Mouse (Mus musculus) telencephalon, adult 2 months (tissue): ENCODE measurements around the gene Gm36245.
"Not testable (repeated sequence)": the region's sequence is repeated elsewhere in the genome, so short reads cannot be mapped to it uniquely, and the experiment has no call there.

ENCODE experiments used
- DNase-seq: peaks from one replicate; pipeline ENCODE4 v3.0.0-alpha.2; 2011; ENCODE audit warnings: low read depth, low spot score

Gene Gm36245

DNA sequence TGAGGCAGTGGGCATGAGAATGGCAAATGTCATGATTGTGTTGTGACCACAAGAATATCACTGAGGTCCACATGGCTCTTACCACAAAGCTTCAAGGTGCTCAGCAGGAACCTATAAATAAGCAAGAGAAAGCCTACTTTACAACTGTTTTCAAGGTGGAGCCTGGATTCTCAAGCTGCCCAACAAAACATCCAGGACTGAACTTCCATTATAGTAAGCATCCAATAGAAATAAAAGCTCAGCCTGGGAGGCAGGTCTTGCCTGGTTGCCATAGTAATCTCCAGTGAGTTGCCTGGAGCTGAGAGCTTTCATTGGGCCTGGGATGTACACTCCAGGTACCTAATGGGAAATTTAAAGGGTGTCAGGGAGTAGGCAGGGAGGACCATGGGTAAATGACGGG, at the start of gene Gm36245:
Gm36245 (plus strand) TSS at position 301 of the 400 bp plus-strand sequence.
- no peak for DNase-seq

DNA sequence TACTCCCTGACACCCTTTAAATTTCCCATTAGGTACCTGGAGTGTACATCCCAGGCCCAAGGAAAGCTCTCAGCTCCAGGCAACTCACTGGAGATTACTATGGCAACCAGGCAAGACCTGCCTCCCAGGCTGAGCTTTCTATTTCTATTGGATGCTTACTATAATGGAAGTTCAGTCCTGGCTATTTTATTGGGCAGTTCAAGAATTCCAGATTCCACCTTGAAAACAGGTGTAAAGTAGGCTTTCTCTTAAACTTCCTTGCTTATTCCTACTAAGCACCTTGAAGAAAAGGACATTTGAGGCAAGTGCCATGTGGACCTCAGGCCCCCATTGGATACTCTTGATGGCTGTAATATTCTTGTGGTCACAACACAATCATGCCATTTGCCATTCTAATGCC, 37.3 kb upstream of the Gm36245 start, which contains the start of gene 1700025B11Rik:
1700025B11Rik (minus strand) TSS at position 101 of the 400 bp plus-strand sequence.
- no peak for DNase-seq

DNA sequence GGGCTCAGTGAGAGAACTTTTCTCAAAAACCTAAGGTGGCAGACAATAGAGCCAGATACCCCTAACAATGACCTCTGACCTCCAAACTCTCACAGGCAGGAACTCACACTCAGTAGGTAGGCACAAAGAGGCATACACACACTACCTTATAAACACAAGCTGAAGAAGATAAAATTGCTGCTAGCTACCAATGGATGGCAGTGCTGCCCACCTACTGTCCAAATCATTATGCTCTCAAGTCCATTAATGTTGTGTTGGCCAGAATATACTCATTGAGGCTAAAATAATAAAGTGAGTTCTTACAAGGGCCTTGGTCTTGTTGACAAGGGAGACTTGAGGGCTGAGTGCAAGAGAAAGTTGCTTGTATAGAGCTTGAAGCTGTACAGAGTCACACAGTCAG, 35.8 kb upstream of the Gm36245 start:
- no peak for DNase-seq

GRCm38 (mm10) chr15:77578801-77579200, 20.3 kb upstream of the Gm36245 start:
- DNase-seq = no peak

DNA sequence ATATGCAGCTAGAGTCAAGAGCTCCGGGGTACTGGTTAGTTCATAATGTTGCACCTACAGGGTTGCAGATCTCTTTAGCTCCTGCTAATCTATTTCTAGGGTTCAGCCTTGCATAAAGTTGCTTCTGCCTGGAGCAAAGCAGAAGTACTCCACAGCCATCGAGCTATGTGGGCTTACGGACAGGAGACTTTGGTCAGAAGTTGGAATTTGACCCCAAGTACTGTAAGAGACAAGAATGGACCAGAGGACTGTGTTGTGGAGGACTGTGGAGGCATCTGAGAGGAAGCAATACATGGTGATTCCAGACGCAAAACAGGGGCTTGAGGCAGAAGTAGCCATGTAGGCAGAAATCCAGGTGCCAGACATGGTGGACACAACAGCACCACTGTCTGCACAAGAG, 19.7 kb upstream of the Gm36245 start:
- DNase-seq = no peak

- no peak for DNase-seq
These were observed 17.4 kb upstream of the Gm36245 start for GRCm38 (mm10) chr15:77581681-77582080.

- DNase-seq = no peak
These were observed 12.0 kb upstream of the Gm36245 start for GRCm38 (mm10) chr15:77587026-77587425.

DNA sequence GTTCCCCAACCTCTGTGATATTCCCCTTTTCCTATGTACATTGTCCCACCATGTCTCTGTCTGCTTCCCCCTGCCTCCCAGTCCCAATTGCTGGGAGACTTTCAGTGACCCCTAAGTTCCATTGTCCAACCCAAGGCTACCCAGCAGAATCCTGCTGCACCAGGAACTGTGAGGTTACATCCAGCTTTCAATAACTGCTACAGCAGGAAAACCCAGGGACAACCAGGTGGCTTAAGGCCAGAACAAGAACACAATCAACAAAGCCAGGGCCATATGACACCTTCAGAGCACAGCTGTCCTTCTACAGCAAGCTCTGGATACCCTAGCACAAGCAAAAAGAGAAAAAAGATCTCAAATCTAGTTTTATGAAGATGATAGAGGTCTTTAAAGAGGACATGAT, 10.1 kb upstream of the Gm36245 start:
- DNase-seq = no peak

- no peak for DNase-seq
These were observed 8.2 kb upstream of the Gm36245 start for GRCm38 (mm10) chr15:77590881-77591280.

- no peak for DNase-seq
These were observed 5.5 kb upstream of the Gm36245 start for GRCm38 (mm10) chr15:77593557-77593956.

DNA sequence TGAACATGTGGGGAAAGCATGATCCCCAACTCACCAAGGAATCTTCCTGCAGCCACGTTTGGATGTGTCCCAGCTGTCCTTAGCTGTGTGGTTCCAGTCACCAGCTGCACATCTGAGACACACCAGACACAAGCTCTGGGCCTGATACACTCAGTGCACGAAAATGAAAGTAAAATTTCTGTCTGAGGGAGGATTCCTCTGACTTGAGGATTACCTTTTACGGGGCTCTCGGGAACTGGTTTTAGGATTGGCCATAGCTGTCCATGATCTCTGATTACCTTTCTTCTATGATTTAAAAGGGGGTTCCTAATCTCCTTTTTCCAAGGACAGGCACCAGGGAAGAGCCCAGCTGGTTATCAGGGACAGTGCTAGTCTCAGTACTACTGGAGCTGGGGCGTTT, 3.1 kb upstream of the Gm36245 start, which contains the start of gene Apol10b:
Apol10b (minus strand) TSS at position 165 of the 400 bp plus-strand sequence.
- DNase-seq = no peak

- DNase-seq = no peak
These were observed 629 bp upstream of the Gm36245 start for GRCm38 (mm10) chr15:77598429-77598828.

DNA sequence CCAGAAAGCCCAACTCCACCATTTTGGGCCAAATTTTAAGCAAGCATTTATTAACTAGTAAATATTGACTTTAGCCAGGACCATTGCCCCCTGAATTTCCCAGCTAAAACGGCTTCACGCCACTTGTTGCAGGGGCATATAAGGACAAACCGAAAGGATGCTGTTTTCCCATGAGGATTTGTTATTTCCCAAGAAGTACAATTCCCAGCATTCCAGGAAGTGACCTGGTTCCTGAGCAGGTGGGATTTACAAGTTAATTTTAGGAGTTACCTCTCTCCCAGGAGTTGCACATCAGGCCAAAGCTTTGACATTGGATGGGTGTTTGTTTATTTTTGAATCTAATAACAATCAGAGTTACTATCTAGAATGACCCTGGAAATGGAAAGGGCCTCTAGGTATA, 7.0 kb downstream of the Gm36245 start:
- DNase-seq = no peak

- DNase-seq = no peak
These were observed 25.7 kb downstream of the Gm36245 start for GRCm38 (mm10) chr15:77624710-77625109.

- DNase-seq = not testable (repeated sequence)
These were observed 27.4 kb downstream of the Gm36245 start for GRCm38 (mm10) chr15:77626471-77626870.

- not testable (repeated sequence) for DNase-seq
These were observed 29.6 kb downstream of the Gm36245 start for GRCm38 (mm10) chr15:77628647-77629046.

DNA sequence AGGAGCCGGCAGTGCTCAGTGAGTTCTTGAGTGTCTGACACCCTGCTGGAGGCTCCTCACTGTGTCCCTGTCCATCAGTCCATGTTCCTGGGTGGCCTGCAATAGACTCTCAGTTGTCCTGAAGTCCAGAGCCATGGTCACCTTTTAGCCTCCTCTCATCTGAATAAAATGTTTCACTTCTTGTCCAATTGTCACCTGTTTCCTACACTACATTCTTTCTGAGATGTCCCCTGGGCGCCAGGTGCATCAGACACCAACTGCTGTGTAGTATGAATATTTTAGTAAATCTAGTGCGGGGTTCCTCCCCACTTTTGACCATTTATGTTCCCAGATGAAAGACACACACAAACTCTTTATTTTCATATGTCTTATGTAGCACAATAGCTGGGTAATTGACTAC, 30.8 kb downstream of the Gm36245 start:
- not testable (repeated sequence) for DNase-seq

DNA sequence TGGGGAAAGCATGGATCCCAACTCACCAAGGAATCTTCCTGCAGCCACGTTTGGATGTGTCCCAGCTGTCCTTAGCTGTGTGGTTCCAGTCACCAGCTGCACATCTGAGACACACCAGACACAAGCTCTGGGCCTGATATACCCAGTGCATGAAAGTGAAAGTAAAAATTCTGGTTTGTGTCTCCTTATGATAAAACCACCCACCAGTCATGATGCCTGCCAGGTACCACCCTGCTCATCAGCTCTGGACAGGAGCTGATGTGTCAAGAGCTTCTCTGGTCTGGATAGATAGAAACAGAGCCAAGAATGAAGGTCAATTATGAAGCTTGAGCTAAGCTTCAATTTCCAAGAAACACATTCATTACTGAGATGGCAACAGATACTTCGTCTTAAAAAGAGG, 44.1 kb downstream of the Gm36245 start, which contains the start of gene Apol11b:
Apol11b (minus strand) TSS at position 111 of the 400 bp plus-strand sequence.
- not testable (repeated sequence) for DNase-seq

DNA sequence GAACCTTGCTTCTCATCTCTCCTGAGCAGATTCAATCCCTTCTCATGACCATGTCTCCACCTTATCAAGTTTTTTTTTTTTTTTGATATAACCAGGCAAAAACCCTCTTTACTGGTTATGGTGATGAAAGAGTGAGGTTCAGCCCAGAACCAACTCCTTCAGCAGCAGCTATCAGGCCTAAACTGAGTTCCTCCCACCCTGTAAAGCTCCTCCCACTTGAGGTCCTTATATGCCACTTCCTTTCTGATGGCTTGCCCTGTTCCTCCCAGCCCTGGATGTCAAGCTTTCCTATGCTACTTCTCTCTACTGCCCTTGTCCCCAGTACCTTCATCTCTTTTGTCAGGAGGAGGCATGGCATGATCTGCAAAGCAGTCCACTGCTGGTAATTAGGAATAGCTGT, 52.1 kb downstream of the Gm36245 start:
- not testable (repeated sequence) for DNase-seq
